Mouse (Mus musculus): ENCODE measurements at regions not wholly inside any gene's neighbourhood (a gene's known extent, or its start where the extent isn't known, plus 50 kb on each side); places are given as distances from the start of the nearest gene placed in this dataset.

GRCm38 (mm10) chr9:90547931-90548330 is 277.3 kb upstream of the Tbc1d2b start:
- TF ChIP-seq CTCF (IDR thresholded peaks at IDR 0.05; ENCODE audit: low read depth) (no peak), EP300 (IDR thresholded peaks at IDR 0.05; ENCODE audit: low read depth) (no peak)
